Mouse (Mus musculus): Measurements from ENCODE around the gene Sstr2.

The Sstr2 gene

DNA sequence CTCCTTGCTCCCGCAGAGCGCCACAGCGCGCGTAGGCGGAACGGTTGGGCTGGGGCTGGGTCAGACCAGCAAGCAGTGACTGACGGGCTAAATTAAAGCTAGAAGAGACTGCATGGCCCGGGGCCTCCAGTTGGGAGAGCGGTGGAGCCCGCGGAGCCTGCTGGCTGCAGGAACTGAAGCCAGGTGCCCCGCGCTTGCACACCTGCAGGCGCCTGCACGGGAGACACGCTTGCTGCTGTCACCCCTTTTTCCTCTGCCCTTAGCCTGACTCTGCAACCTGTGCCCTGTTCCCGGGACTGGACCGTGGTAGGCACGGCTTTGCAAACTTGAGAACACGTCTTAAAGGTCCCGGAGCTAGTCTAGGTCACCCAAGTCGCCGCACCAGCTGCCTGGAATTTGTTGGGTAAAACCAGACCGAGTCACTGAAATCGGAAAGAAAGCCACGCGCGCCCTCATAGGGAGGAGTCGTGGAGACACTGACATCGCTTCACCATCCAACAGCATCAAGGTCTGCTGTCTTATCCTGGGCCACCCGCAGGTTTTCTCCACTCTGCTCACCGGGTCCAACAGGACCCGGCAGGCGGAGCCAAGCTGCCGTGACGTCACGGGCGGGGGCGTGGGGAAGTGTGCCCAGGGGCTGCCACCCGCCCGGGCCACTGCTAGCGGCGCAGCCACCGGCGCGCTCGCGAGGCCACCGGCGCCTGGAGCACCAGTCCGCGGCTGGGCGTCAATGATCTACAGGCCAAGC is at the start of gene Sstr2:
Gene Sstr2 (plus strand): TSS at position 671 of the 748 bp plus-strand sequence.
- DNase-seq (ENCODE audit: low read depth, low spot score), result peak; percentile 86

DNA sequence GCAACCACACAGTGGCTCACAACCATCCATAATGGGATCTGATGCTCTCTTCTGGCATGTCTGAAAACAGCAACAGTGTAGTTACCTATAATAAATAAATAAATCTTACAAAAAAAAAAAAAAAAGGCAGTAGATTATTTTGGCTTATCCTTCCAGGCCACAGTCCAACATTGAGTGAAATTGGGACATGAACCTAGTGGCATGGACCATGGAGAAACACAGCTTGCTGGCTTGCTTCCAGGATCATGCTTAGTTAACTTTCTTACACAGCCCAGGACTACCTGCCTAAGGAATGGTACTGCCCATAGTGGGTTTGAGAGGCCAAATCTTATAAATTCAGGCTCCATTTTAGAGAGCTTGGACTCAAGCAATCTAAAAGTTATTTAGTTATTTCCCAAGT is 47.5 kb upstream of the Sstr2 start:
- no peak for DNase-seq (ENCODE audit: low read depth, low spot score)

- no peak for DNase-seq (ENCODE audit: low read depth, low spot score)
These were observed 46.5 kb upstream of the Sstr2 start for GRCm38 (mm10) chr11:113572641-113573040.

DNA sequence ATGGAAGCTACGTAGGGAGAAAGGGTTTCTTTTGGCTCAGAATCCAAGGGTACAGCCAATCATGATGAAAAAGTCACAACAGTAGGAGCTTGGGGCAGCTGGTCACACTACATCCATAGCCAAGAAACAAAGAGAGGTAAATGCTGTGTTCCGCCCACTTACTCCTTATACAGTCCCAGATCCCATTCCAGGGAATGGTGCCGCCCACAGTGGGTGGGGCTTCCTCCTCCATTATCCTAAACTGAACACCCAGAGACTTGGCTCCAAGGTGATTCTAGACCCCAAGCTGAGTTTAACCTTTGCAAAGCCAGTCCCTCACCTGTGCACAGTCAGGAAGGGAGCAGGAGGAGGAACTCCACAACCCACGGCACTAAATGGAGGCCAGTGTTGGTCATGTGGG is 41.9 kb upstream of the Sstr2 start:
- DNase-seq (ENCODE audit: low read depth, low spot score), result peak; percentile 89

- DNase-seq (ENCODE audit: low read depth, low spot score), result peak; percentile 55
These were observed 35.1 kb upstream of the Sstr2 start for GRCm38 (mm10) chr11:113583879-113584661.

- DNase-seq (ENCODE audit: low read depth, low spot score), result peak; percentile 43
These were observed 32.7 kb upstream of the Sstr2 start for GRCm38 (mm10) chr11:113586423-113586822.

DNA sequence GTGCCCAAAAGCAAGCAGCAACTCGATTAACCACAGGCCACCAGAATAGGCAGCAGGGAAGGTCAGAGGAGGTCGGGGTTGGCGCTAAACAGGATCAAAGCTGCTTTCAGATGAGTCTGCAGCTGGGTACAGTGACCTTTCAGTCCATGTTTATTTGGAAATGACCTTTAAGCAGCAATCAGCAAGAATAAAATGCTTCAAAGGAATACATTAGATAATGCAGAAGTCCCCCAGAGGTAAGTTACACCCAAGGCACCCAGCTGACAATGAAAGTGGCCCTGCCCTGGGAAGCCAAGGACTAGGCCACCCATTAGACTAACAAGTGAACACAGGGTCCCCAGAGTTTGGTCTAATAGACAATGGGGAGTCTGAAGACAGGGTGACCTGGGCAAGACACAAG is 30.2 kb upstream of the Sstr2 start:
- DNase-seq (ENCODE audit: low read depth, low spot score), result peak; percentile 83

DNA sequence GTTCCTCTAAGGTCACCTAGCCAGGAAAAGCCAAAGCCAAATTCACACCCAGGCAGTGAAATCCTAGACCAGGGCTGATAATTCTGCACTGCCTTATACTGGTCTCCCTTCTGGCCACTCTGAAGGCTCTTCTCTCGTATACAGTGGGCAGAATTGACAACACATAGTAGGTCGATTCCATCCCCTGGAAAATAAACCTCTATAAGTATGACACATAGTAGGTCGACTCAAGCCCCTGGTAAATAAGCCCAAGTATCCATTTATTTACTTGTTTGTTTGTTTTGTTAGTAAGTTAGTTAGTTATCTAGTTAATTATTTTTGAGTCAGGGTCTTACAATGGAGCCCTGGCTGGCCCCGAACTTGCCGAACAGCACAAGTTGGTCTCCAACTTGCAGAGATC is 24.0 kb upstream of the Sstr2 start:
- no peak for DNase-seq (ENCODE audit: low read depth, low spot score)

DNA sequence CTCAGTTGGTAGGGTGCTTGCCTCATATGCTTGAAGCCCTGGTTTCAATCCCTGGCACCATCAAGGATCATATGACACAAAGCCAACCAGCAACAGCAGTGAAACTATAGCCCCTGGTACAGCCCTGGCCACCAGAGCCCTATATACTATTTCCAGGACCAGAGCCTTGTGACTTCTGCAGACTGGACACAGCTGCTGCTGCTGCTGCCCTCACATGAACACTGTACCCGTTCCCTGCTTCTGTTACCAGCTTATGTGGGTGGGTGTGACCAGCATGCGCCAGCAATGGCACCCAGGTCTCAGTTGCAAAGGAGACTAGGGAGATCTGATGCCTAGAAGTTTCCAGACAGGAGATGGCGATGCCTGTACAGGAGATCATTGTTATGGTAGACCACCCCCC is 21.5 kb upstream of the Sstr2 start:
- DNase-seq (ENCODE audit: low read depth, low spot score), result no peak

DNA sequence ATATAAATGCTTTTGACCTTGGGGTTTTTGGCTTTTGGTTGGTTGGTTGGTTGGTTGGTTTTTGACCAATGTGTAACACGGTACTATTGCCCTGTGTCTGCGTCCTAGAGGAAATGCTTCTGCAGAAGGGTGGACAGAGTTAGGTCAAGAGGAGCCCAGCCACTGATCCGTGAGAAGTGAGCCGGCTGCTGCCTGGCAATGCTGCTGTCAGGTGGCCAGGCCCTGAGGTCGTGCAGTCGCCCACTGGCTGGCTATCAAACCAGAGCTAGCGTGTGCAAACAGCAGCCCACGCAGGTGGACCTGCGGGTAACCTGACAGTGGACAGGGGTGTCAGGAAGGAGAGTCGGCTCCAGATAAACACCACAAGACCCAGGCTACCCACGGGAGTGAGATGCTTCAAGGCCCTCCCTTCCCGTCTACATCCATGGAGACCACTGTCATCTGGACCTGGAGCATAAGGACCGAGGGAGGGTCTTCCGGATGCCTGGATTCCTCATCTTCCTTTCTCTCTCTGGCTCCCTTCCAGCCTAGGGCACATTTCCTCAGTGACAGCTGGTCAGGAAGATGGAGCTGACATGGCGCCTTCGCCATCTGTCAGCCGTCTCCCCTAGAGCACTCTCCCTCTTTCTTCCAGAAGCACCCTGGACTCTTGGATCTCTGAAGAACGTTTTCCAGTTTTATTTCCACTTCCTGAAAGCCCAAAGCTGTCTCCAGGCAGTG is 18.5 kb upstream of the Sstr2 start:
- DNase-seq (ENCODE audit: low read depth, low spot score), result no peak

GRCm38 (mm10) chr11:113601616-113602343 is 17.4 kb upstream of the Sstr2 start:
- DNase-seq (ENCODE audit: low read depth, low spot score), result no peak

GRCm38 (mm10) chr11:113607556-113607955 is 11.6 kb upstream of the Sstr2 start:
- peak; percentile 69 for DNase-seq (ENCODE audit: low read depth, low spot score)

- DNase-seq (ENCODE audit: low read depth, low spot score), result no peak
These were observed 9.6 kb upstream of the Sstr2 start for GRCm38 (mm10) chr11:113609581-113609980.

GRCm38 (mm10) chr11:113610266-113610665 is 8.9 kb upstream of the Sstr2 start:
- no peak for DNase-seq (ENCODE audit: low read depth, low spot score)

DNA sequence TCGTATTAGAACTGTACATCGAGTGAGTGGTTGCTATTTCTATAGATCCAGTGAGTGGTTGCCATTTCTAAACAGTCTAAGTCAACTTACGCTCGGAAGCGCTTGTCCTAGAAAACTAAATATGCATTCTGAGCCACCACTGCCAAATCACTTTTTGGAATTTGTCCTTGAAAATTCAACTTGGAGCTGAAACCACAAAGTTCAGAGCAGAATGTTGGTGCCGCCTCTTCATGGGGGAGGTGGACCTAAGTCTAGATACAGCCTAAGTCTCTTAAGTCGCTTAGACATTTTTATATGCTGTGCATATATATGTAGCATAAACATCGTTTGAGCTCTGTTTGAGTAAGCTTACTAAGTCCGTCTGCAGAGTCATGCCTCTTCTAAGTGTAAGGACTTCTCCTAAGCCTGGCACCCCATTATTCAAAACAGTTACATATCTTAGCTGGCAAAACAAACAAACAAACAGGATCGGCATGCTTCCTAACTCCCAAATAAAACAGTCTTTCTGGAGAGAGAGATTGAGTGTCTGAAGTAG is 8.0 kb upstream of the Sstr2 start:
- no peak for DNase-seq (ENCODE audit: low read depth, low spot score)

DNA sequence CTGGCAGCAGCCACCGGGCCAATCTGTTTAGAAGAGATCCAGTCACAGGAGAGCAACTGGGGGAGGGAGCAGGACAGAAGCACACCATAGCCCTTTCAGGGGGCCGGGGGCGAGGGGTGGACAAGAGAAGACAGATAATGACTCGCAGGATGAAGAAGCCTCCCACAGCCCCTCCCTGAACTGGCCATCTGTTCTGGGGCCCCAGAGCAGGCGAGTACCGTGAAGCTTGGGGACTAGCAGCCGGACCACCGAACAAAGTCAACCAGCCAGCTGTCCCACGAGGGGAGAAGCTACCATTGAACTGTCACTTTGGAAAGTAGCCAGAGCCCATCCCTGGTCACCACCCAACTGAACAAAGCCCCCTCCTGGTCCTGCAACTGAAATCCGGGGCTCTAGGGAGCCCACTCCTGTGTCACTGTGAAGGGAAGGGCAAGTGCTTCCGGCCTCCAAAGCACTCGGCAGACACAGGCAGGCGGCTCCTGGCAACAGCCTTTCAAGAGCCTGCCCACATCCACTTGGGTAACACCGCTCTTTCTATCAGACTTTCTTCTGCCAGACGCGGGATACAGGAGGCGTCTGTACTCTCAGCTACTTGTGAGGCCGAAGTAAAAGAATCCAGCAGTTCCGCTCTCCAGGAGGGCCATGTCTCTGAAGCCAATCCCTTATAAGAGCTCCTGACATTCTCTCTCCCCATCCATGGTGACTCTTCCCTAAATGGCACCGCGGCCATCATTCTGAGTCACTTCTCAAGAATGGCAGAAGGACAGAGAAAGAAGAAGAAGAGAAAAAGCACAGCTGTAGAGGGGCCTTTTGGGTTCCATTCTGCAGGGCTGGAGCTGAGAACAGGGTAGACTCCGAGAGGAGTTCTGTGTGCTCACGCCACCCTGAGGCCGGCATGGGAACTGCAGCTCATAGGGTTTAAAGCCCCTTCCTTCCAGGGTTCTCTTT is 7.2 kb upstream of the Sstr2 start:
- DNase-seq (ENCODE audit: low read depth, low spot score), result peak; percentile 86

DNA sequence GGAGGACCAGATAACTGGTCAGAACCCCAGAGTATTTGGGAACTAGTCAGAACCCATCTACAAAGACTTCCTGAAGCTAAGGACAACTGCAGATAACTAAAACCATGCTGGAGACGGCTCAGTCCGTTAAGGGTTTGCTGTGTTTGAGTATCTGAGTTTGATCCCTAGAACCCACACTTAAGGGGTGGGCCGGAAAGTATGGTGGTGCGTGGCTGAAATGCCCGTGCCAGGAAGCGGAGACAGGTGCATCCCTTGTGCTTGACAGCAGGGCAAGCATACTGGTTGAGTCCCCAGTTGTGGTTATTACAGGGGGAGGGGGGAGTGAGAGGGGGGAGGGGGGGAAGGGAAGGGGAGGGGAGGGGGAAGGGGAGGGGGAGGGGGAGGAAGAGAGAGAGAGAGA is 4.7 kb upstream of the Sstr2 start:
- no peak for DNase-seq (ENCODE audit: low read depth, low spot score)

GRCm38 (mm10) chr11:113617132-113617911 is 1.8 kb upstream of the Sstr2 start:
- peak; percentile 85 for DNase-seq (ENCODE audit: low read depth, low spot score)

GRCm38 (mm10) chr11:113618303-113618671 is 855 bp upstream of the Sstr2 start:
- no peak for DNase-seq (ENCODE audit: low read depth, low spot score)
